Mouse (Mus musculus) liver, embryonic 14.5 days (tissue): ENCODE measurements at regions not wholly inside any gene's neighbourhood (a gene's known extent, or its start where the extent isn't known, plus 50 kb on each side); places are given as distances from the start of the nearest gene placed in this dataset.

Experiments
- ATAC-seq: fragments of 200-750 bp; cut with Nextera tagmentation; 2 replicates; pipeline ENCODE4 v1.8.0; 2017; ENCODE audit warnings: moderate number of reproducible peaks, mild to moderate bottlenecking, moderate library complexity; ENCODE audit not compliant: insufficient read depth
- DNase-seq, 3 experiments: peaks; one replicate each; pipeline ENCODE4 v3.0.0-alpha.2; 2012 to 2013; ENCODE audit warnings: low read depth in 3 of 3, low spot score in 3 of 3
- H3K27ac ChIP-seq: fragments of 300-500 bp; sonication (generic); 2 replicates; pipeline ENCODE4 v1.5.1; 2014; ENCODE audit warnings: moderate library complexity, mild to moderate bottlenecking, control low read depth, inconsistent platforms
- H3K27me3 ChIP-seq: fragments of 300-500 bp; sonication (generic); 2 replicates; pipeline ENCODE4 v1.6.1; 2014; ENCODE audit warnings: mild to moderate bottlenecking, low read length, moderate library complexity; ENCODE audit not compliant: control insufficient read depth, insufficient read depth
- H3K36me3 ChIP-seq: fragments of 300-500 bp; sonication (generic); replicated peaks from 2 replicates; pipeline ENCODE4 v1.6.1; 2014; ENCODE audit warnings: low read depth; ENCODE audit not compliant: control insufficient read depth, insufficient read depth
- H3K4me1 ChIP-seq, 2 experiments: fragments of 200-500 bp in 1 of 2; fragments of 300-500 bp in 1 of 2; sonication (generic) in 1 of 2; replicated peaks; 2 replicates each; pipeline ENCODE4 v1.6.1; 2012 to 2014; ENCODE audit warnings: antibody characterized with exemption in 1 of 2, inconsistent platforms in 1 of 2, low read length in 1 of 2; ENCODE audit not compliant: control insufficient read depth in 2 of 2, insufficient read depth in 2 of 2
- H3K4me2 ChIP-seq: fragments of 300-500 bp; sonication (generic); 2 replicates; pipeline ENCODE4 v1.6.1; 2014; ENCODE audit warnings: low read depth, mild to moderate bottlenecking, control low read depth, moderate library complexity
- H3K4me3 ChIP-seq, 2 experiments: fragments of 200-500 bp in 1 of 2; fragments of 300-500 bp in 1 of 2; sonication (generic) in 1 of 2; 2 replicates each; pipeline ENCODE4 v1.5.1; 2012 to 2014; ENCODE audit warnings: low read depth in 2 of 2, low read length in 2 of 2, mild to moderate bottlenecking in 2 of 2, control low read depth in 1 of 2, inconsistent platforms in 1 of 2, moderate library complexity in 1 of 2; ENCODE audit not compliant: insufficient read depth in 1 of 2
- H3K9ac ChIP-seq: fragments of 300-500 bp; sonication (generic); replicated peaks from 2 replicates; pipeline ENCODE4 v1.6.1; 2014; ENCODE audit warnings: mild to moderate bottlenecking, control low read depth, moderate library complexity
- H3K9me3 ChIP-seq: fragments of 300-500 bp; sonication (generic); 2 replicates; pipeline ENCODE4 v1.6.1; 2016; ENCODE audit warnings: low read length, mixed read lengths; ENCODE audit not compliant: control insufficient read depth
- CTCF ChIP-seq: IDR thresholded peaks from 2 replicates; pipeline ENCODE4 v1.5.1; 2016; ENCODE audit warnings: antibody characterized with exemption, low read depth, control low read depth
- EP300 ChIP-seq: IDR thresholded peaks from 2 replicates; pipeline ENCODE4 v1.6.1; 2016; ENCODE audit warnings: antibody characterized with exemption, low read depth
- WGBS: fragments of 180-500 bp; shearing (Covaris S2); extraction: QIAGEN DNeasy Blood & Tissue Kit; methylation state at CpG from one replicate; pipeline ENCODE4 v1.1.7; 2014; ENCODE audit not compliant: insufficient replicate concordance; 5-methylcytosine and 5-hydroxymethylcytosine counted together

DNA sequence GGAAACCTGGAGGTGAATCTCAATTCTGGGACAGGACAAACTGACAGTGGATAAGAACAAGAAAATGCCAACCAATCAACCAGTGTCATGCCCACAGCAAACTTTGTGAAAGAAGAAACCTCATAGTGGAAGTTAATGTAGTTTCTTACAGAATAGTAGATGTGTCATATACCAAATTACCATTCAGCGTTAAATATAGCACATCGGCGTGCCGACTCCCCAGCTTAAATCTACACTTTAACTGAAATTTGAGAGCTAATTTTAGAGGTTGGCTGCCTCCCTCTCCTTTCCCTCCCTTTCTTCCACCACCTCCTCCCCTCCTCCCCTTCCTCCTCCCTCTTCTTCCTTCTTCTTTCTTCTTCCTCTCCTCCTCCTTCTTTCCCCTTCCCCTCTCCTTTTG lies 197.2 kb downstream of the Satb1 start:
- Histone ChIP-seq H3K27ac (no peak overlapping the region), H3K27me3 (no peaks in the 10 kb centered on the region), H3K36me3 (no peaks in the 10 kb centered on the region), H3K9ac (no peak overlapping the region), H3K4me2 (no peak overlapping the region), H3K4me3 (no peak overlapping the region), H3K9me3 (no peaks in the 10 kb centered on the region), H3K4me1 (no peaks in the 10 kb centered on the region)
- no peak for ATAC-seq
- TF ChIP-seq EP300 = no peak
- no peak for TF ChIP-seq CTCF
- 74% methylated on average over 4 of the region's 4 CpGs for WGBS
- DNase-seq = no peak

DNA sequence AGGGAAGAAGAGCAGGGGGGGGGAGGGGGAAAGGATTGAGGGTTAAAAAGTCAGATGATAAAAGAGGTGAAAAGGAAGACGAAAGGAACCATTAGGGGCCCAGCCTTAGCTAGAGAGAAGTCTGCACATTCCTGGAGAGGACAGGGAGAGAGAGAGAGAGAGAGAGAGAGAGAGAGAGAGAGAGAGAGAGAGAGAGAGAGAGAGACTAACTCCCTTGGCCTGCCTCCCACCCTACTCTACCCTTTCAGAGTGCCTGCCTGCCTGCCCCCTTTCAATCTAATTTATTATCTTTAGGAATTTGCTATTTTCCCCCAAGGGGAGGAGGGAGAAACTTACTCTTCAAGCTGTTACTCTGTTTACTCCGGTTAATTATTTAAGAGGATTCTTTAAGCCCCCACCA lies 201.5 kb downstream of the Satb1 start:
- WGBS = 40% methylated on average over 2 of the region's 2 CpGs
- ATAC-seq (no peak), DNase-seq (no peak)

DNA sequence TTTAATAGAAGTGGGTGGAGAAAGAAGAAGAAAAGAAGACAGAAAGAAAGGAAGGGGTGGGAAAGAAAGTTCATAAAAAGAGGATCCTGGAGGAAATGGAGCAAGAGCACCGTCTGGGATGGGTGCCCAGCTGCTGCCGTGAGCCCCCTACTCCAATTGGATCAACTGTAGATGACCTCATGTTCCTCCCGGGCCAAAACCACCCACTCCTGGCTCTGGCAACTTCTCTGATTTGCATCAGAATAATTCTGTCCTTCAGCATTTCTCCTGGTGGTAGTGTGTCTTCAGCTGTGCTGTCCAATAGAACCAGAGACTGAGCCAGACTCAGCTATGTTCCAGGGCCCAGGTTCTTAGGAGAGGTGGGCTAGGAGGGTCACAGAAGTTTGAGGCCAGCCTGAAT lies 212.6 kb downstream of the Satb1 start:
- Histone ChIP-seq H3K27ac (no peak overlapping the region), H3K9ac (no peak overlapping the region), H3K36me3 (no peaks in the 10 kb centered on the region), H3K4me3 (no peak overlapping the region), H3K4me2 (no peak overlapping the region), H3K27me3 (no peaks in the 10 kb centered on the region), H3K4me1 (no peaks in the 10 kb centered on the region), H3K9me3 (no peaks in the 10 kb centered on the region)
- WGBS = 49% methylated on average over 3 of the region's 3 CpGs
- DNase-seq (no peak), ATAC-seq (no peak)
- TF ChIP-seq EP300 = no peak
- no peak for TF ChIP-seq CTCF

More for the DNA sequence above, 201.5 kb downstream of the Satb1 start:
- Histone ChIP-seq H3K9me3 (no peaks in the 10 kb centered on the region), H3K27me3 (no peaks in the 10 kb centered on the region), H3K9ac (no peak overlapping the region), H3K4me2 (no peak overlapping the region), H3K4me1 (no peaks in the 10 kb centered on the region), H3K36me3 (no peaks in the 10 kb centered on the region), H3K27ac (no peak overlapping the region), H3K4me3 (no peak overlapping the region)
- TF ChIP-seq EP300 = no peak
- TF ChIP-seq CTCF = no peak

DNA sequence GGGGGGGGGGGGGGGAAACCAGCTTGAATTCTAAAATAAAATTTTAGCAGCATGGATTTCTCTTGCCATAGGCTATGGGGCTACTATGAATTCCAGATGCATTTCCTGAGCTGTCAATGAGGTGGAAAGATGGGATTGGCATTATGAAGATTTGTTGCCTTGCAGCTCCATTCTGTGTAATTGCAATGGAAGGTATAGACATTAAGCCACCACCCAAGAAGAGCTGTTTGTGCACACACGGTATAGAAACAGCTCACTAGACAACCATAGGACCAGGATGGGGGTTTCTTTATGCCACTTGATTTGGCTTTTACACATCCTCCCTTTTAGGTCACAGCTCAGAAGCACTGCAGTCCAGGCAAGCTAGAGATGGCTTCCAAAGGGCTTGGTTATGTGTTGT lies 247.8 kb downstream of the Satb1 start:
- WGBS = 40% methylated on average over 1 of the region's 1 CpGs

DNA sequence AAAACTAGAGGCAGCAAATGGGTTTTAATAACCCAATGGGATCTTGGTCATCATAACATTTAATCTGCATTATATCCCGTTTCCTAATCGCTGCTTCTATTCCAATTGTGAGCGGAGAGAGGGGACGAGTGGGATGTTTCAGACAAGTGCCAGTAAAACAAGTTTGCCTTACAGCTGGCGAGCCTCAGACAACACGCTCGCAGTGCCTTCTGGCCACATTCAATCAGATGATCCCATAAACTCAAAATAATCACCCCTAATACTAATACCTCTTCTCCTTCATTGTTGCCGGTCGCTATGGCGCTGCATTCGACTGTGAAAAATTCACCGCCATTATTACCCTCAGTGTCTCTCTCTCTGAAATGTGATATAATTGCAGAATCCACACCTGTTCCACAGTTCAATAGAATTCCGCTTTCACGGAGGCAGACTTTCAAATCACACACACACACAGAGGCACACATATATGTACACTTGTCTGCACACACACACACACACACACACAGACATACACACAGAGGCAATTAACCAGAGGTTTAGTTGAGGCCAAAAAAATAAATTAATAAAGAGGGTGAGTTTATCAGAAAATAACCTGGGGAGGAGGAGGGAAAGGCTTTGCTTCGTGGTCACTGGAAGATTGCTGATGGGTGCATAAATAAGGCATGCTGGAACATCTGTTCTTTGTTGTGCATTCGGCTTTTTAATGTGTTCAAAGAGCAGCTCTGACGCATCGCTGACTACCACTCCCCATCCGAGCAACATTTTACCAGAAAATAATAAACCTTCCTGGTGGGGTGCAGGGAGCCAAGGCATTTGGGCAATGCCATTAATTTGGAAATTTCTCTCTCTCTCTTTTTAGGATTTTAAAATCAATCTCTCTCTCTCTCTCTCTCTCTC lies 248.9 kb downstream of the Satb1 start:
- DNase-seq = no peak

More for the DNA sequence above, 247.8 kb downstream of the Satb1 start:
- Histone ChIP-seq H3K4me1 (no peaks in the 10 kb centered on the region), H3K9ac (no peak overlapping the region), H3K4me3 (no peak overlapping the region), H3K27ac (no peak overlapping the region), H3K4me2 (no peak overlapping the region), H3K36me3 (no peaks in the 10 kb centered on the region), H3K9me3 (no peaks in the 10 kb centered on the region), H3K27me3 (no peaks in the 10 kb centered on the region)
- DNase-seq = no peak
- no peak for TF ChIP-seq EP300
- no peak for TF ChIP-seq CTCF
- no peak for ATAC-seq

More for the DNA sequence above, 248.9 kb downstream of the Satb1 start:
- Histone ChIP-seq H3K4me1 (no peaks in the 10 kb centered on the region), H3K9ac (no peak overlapping the region), H3K4me2 (no peak overlapping the region), H3K9me3 (no peaks in the 10 kb centered on the region), H3K27me3 (no peaks in the 10 kb centered on the region), H3K36me3 (no peaks in the 10 kb centered on the region), H3K27ac (no peak overlapping the region), H3K4me3 (no peak overlapping the region)
- ATAC-seq = no peak
- WGBS = 78% methylated on average over 19 of the region's 19 CpGs
- TF ChIP-seq EP300 (no peak), CTCF (no peak)
